Mouse (Mus musculus) kidney, embryonic 14.5 days (tissue): ENCODE results near the gene Gpr171. TPM values are rescaled to one million over a fixed set of nuclear protein-coding genes. Genes with fewer than 3 reads are reported as not detected.
"Not testable (repeated sequence)": the region's sequence is repeated elsewhere in the genome, so short reads cannot be mapped to it uniquely, and the experiment has no call there.

Source experiments
- ATAC-seq: fragments of 200-750 bp; cut with Nextera tagmentation; 2 replicates; pipeline ENCODE4 v1.8.0; 2017; ENCODE audit warnings: moderate number of reproducible peaks, mild to moderate bottlenecking, moderate TSS enrichment, moderate library complexity; ENCODE audit not compliant: low FRiP score, low TSS enrichment
- H3K27ac ChIP-seq: fragments of 300-500 bp; sonication (generic); 2 replicates; pipeline ENCODE4 v1.5.1; 2014; ENCODE audit warnings: low read depth, mild to moderate bottlenecking, low read length, moderate library complexity, mixed read lengths
- H3K27me3 ChIP-seq: fragments of 300-500 bp; sonication (generic); 2 replicates; pipeline ENCODE4 v1.6.1; 2014; ENCODE audit warnings: mild to moderate bottlenecking, low read length; ENCODE audit not compliant: control insufficient read depth, insufficient read depth
- H3K36me3 ChIP-seq: fragments of 300-500 bp; sonication (generic); 2 replicates; pipeline ENCODE4 v1.6.1; 2014; ENCODE audit warnings: low read length, mixed read lengths; ENCODE audit not compliant: control insufficient read depth, insufficient read depth
- H3K4me1 ChIP-seq: fragments of 300-500 bp; sonication (generic); 2 replicates; pipeline ENCODE4 v1.6.1; 2014; ENCODE audit warnings: low read length, mixed read lengths; ENCODE audit not compliant: control insufficient read depth, insufficient read depth
- H3K4me2 ChIP-seq: fragments of 300-500 bp; sonication (generic); replicated peaks from 2 replicates; pipeline ENCODE4 v1.6.1; 2014; ENCODE audit warnings: low read depth, mild to moderate bottlenecking, low read length
- H3K4me3 ChIP-seq: fragments of 300-500 bp; sonication (generic); 2 replicates; pipeline ENCODE4 v1.5.1; 2014; ENCODE audit warnings: mild to moderate bottlenecking, low read length
- H3K9ac ChIP-seq: fragments of 300-500 bp; sonication (generic); 2 replicates; pipeline ENCODE4 v1.6.1; 2014; ENCODE audit warnings: low read depth, mild to moderate bottlenecking, low read length, moderate library complexity
- H3K9me3 ChIP-seq: fragments of 300-500 bp; sonication (generic); 2 replicates; pipeline ENCODE4 v1.6.1; 2016; ENCODE audit warnings: low read length; ENCODE audit not compliant: control insufficient read depth
- WGBS: fragments of 180-500 bp; shearing (Covaris S2); extraction: QIAGEN DNeasy Blood & Tissue Kit; methylation state at CpG from one replicate; pipeline ENCODE4 v1.1.7; 2014; 5-methylcytosine and 5-hydroxymethylcytosine counted together
- polyA plus RNA-seq: library from polyadenylated mRNA; unstranded; fragments of >200 nt; fragmentation: Nextera tagmentation; extraction: Ambion mirVana; gene quantifications from 2 replicates; pipeline ENCODE4 v1.2.1, GENCODE M21; 2014

Gene Gpr171
- polyA plus RNA-seq, 1 experiment from 2014 or later, result 0.58 TPM

- Histone ChIP-seq H3K27me3 (no peaks in the 10 kb centered on the region), H3K27ac (no peak overlapping the region), H3K4me1 (0 out of 2 replicates have a peak, but pooled peaks cover 2% of the 10 kb centered on the region), H3K36me3 (no peaks in the 10 kb centered on the region), H3K4me3 (no peak overlapping the region), H3K4me2 (no peak overlapping the region), H3K9me3 (no peaks in the 10 kb centered on the region), H3K9ac (no peak overlapping the region)
- 67% methylated on average over 7 of the region's 7 CpGs for WGBS
- ATAC-seq, result no peak
Measured at GRCm38 (mm10) chr3:59121780-59122449, 20.3 kb upstream of the Gpr171 start.

GRCm38 (mm10) chr3:59121067-59121730 is 19.6 kb upstream of the Gpr171 start:
- H3K27ac ChIP-seq, result no peak overlapping the region
- 0 out of 2 replicates have a peak, but pooled peaks cover 2% of the 10 kb centered on the region for H3K4me1 ChIP-seq
- peak; percentile 61; the same call in 1 of the 2 replicates for ATAC-seq
- H3K36me3 ChIP-seq, result no peaks in the 10 kb centered on the region
- no peaks in the 10 kb centered on the region for H3K27me3 ChIP-seq
- no peaks in the 10 kb centered on the region for H3K9me3 ChIP-seq
- no peak overlapping the region for H3K4me2 ChIP-seq
- H3K4me3 ChIP-seq, result no peak overlapping the region
- WGBS, result 37% methylated on average over 7 of the region's 7 CpGs
- no peak overlapping the region for H3K9ac ChIP-seq

GRCm38 (mm10) chr3:59113973-59114517 is 12.4 kb upstream of the Gpr171 start:
- WGBS, result 74% methylated on average over 8 of the region's 8 CpGs
- Histone ChIP-seq H3K9me3 (no peaks in the 10 kb centered on the region), H3K27ac (no peak overlapping the region), H3K27me3 (no peaks in the 10 kb centered on the region), H3K9ac (no peak overlapping the region), H3K4me2 (no peak overlapping the region), H3K4me1 (no peaks in the 10 kb centered on the region), H3K4me3 (no peak overlapping the region), H3K36me3 (no peaks in the 10 kb centered on the region)
- no peak for ATAC-seq

- WGBS, result 98% methylated on average over 4 of the region's 4 CpGs
- H3K9ac ChIP-seq, H3K4me3 ChIP-seq, H3K27me3 ChIP-seq, ATAC-seq, H3K4me1 ChIP-seq, H3K9me3 ChIP-seq, H3K27ac ChIP-seq, H3K36me3 ChIP-seq, H3K4me2 ChIP-seq: not testable (repeated sequence)
Measured at GRCm38 (mm10) chr3:59113291-59113690, 11.7 kb upstream of the Gpr171 start.

- H3K27ac ChIP-seq, result no peak overlapping the region
- no peak overlapping the region for H3K4me3 ChIP-seq
- H3K36me3 ChIP-seq, result no peaks in the 10 kb centered on the region
- no peak for ATAC-seq
- no peak overlapping the region for H3K9ac ChIP-seq
- H3K27me3 ChIP-seq, result no peaks in the 10 kb centered on the region
- H3K4me2 ChIP-seq, result no peak overlapping the region
- no peaks in the 10 kb centered on the region for H3K4me1 ChIP-seq
- 70% methylated on average over 3 of the region's 3 CpGs for WGBS
- no peaks in the 10 kb centered on the region for H3K9me3 ChIP-seq
Measured at GRCm38 (mm10) chr3:59111944-59112343, 10.3 kb upstream of the Gpr171 start.

DNA sequence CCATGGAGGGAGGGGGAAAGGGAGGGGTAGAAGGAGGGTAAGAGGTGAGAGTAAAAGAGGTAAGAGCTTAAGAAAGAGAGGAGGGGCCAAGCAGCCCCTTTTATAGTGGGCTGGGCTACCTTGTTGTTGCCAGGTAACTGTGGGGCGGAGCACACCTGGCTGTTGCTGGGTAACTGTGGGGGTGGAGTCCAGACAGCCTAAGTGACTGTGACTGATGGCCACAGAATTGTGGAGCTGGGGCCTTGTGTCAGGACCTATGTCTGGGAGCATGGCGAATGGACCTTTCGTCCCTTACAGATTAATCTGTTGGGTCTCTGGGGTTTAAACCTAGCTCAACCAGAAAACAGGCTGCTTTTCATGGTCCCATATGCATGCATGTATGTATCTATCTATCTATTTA is 8.2 kb upstream of the Gpr171 start:
- 89% methylated on average over 3 of the region's 3 CpGs for WGBS
- not testable (repeated sequence) for H3K4me1 ChIP-seq, H3K9ac ChIP-seq, ATAC-seq, H3K4me3 ChIP-seq, H3K27me3 ChIP-seq, H3K9me3 ChIP-seq, H3K36me3 ChIP-seq, H3K27ac ChIP-seq, H3K4me2 ChIP-seq

DNA sequence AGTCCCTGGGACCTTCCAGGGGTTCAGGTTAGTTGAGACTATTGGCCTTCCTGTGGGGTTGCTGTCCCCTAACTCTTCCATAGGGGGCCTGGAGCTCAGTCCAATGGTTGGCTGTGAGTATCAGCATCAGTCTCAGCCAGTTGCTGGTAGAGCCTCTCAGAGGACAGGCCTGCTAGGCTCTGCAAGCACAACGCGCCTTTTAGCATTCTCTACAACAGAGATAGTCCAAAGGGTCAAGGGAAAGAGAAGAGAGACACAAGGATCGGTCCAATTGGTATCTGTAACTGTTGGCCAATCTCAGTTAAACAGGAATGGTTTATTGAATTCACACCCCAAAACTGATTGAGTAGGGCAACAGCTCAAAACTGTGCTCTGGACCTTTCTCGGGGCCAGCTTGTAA is 5.8 kb upstream of the Gpr171 start:
- H3K36me3 ChIP-seq, result no peaks in the 10 kb centered on the region
- WGBS, result 96% methylated on average over 4 of the region's 4 CpGs
- H3K27ac ChIP-seq, result no peak overlapping the region
- H3K4me2 ChIP-seq, result no peak overlapping the region
- no peak overlapping the region for H3K9ac ChIP-seq
- ATAC-seq, result no peak
- H3K27me3 ChIP-seq, result no peaks in the 10 kb centered on the region
- no peak overlapping the region for H3K4me3 ChIP-seq
- no peaks in the 10 kb centered on the region for H3K4me1 ChIP-seq
- H3K9me3 ChIP-seq, result no peaks in the 10 kb centered on the region

GRCm38 (mm10) chr3:59104462-59104861 is 2.8 kb upstream of the Gpr171 start:
- H3K27ac ChIP-seq, result no peak overlapping the region
- 74% methylated on average over 4 of the region's 4 CpGs for WGBS
- ATAC-seq, result no peak
- no peak overlapping the region for H3K9ac ChIP-seq
- no peaks in the 10 kb centered on the region for H3K9me3 ChIP-seq
- no peaks in the 10 kb centered on the region for H3K27me3 ChIP-seq
- no peaks in the 10 kb centered on the region for H3K36me3 ChIP-seq
- no peak overlapping the region for H3K4me2 ChIP-seq
- no peaks in the 10 kb centered on the region for H3K4me1 ChIP-seq
- no peak overlapping the region for H3K4me3 ChIP-seq

- H3K4me2 ChIP-seq, result no peak overlapping the region
- H3K9me3 ChIP-seq, result no peaks in the 10 kb centered on the region
- no peak for ATAC-seq
- no peak overlapping the region for H3K4me3 ChIP-seq
- no peaks in the 10 kb centered on the region for H3K4me1 ChIP-seq
- 93% methylated on average over 2 of the region's 2 CpGs for WGBS
- H3K36me3 ChIP-seq, result no peaks in the 10 kb centered on the region
- no peak overlapping the region for H3K9ac ChIP-seq
- no peaks in the 10 kb centered on the region for H3K27me3 ChIP-seq
- H3K27ac ChIP-seq, result no peak overlapping the region
Measured at GRCm38 (mm10) chr3:59102146-59102545, 525 bp upstream of the Gpr171 start.
